Mouse (Mus musculus): Measurements from ENCODE around the gene Cald1. TPM values are rescaled to one million over a fixed set of nuclear protein-coding genes. Genes with fewer than 3 reads are reported as not detected.
A peak's percentile ranks its signal among the peaks of the same experiment; 100 is the strongest.

Gene Cald1
- polyA plus RNA-seq, 1 experiment from 2014 or later = 132 TPM

- Histone ChIP-seq H3K4me3 (ENCODE audit: low read depth, low read length) (no peak overlapping the region), H3K4me1 (replicated peaks; ENCODE audit: control insufficient read depth, insufficient read depth, low read length) (no peaks in the 10 kb centered on the region), H3K9ac (ENCODE audit: low read length) (no peak overlapping the region), H3K4me2 (ENCODE audit: low read depth, low read length, severe bottlenecking) (no peak overlapping the region), H3K27ac (ENCODE audit: low read depth, low read length) (no peak overlapping the region), H3K27me3 (ENCODE audit: control insufficient read depth, insufficient read depth, low read length) (no peaks in the 10 kb centered on the region), H3K36me3 (ENCODE audit: control insufficient read depth, insufficient read depth, low read length) (no peaks in the 10 kb centered on the region), H3K9me3 (ENCODE audit: control insufficient read depth, low read length) (no peaks in the 10 kb centered on the region)
- WGBS = 69% methylated on average over 7 of the region's 7 CpGs
- ATAC-seq (replicated peaks; ENCODE audit: low FRiP score) = no peak
- no peak for DNase-seq (ENCODE audit: low spot score)
These were observed 25.0 kb downstream of the Cald1 start for GRCm38 (mm10) chr6:34623290-34623689.

- 74% methylated on average over 3 of the region's 3 CpGs for WGBS
- no peak for ATAC-seq (replicated peaks; ENCODE audit: low FRiP score)
- Histone ChIP-seq H3K9me3 (ENCODE audit: control insufficient read depth, low read length) (no peaks in the 10 kb centered on the region), H3K9ac (ENCODE audit: low read length) (no peak overlapping the region), H3K27ac (ENCODE audit: low read depth, low read length) (no peak overlapping the region), H3K36me3 (ENCODE audit: control insufficient read depth, insufficient read depth, low read length) (no peaks in the 10 kb centered on the region), H3K4me2 (ENCODE audit: low read depth, low read length, severe bottlenecking) (no peak overlapping the region), H3K4me3 (ENCODE audit: low read depth, low read length) (no peak overlapping the region), H3K27me3 (ENCODE audit: control insufficient read depth, insufficient read depth, low read length) (no peaks in the 10 kb centered on the region), H3K4me1 (replicated peaks; ENCODE audit: control insufficient read depth, insufficient read depth, low read length) (no peaks in the 10 kb centered on the region)
- DNase-seq (ENCODE audit: low spot score) = no peak
These were observed 26.2 kb downstream of the Cald1 start for GRCm38 (mm10) chr6:34624536-34624935.

- Histone ChIP-seq H3K9ac (ENCODE audit: low read length) (no peak overlapping the region), H3K36me3 (ENCODE audit: control insufficient read depth, insufficient read depth, low read length) (no peaks in the 10 kb centered on the region), H3K9me3 (ENCODE audit: control insufficient read depth, low read length) (no peaks in the 10 kb centered on the region), H3K4me3 (ENCODE audit: low read depth, low read length) (no peak overlapping the region), H3K4me2 (ENCODE audit: low read depth, low read length, severe bottlenecking) (no peak overlapping the region), H3K4me1 (replicated peaks; ENCODE audit: control insufficient read depth, insufficient read depth, low read length) (no peaks in the 10 kb centered on the region), H3K27ac (ENCODE audit: low read depth, low read length) (no peak overlapping the region), H3K27me3 (ENCODE audit: control insufficient read depth, insufficient read depth, low read length) (no peaks in the 10 kb centered on the region)
- ATAC-seq (replicated peaks; ENCODE audit: low FRiP score) (no peak), DNase-seq (ENCODE audit: low spot score) (no peak)
- WGBS = 92% methylated on average over 8 of the region's 8 CpGs
These were observed 28.4 kb downstream of the Cald1 start for GRCm38 (mm10) chr6:34626586-34627245.

GRCm38 (mm10) chr6:34628131-34628530 is 29.8 kb downstream of the Cald1 start:
- Histone ChIP-seq H3K27me3 (ENCODE audit: control insufficient read depth, insufficient read depth, low read length) (no peaks in the 10 kb centered on the region), H3K9me3 (ENCODE audit: control insufficient read depth, low read length) (no peaks in the 10 kb centered on the region), H3K9ac (ENCODE audit: low read length) (no peak overlapping the region), H3K36me3 (ENCODE audit: control insufficient read depth, insufficient read depth, low read length) (no peaks in the 10 kb centered on the region), H3K4me1 (replicated peaks; ENCODE audit: control insufficient read depth, insufficient read depth, low read length) (no peaks in the 10 kb centered on the region), H3K4me2 (ENCODE audit: low read depth, low read length, severe bottlenecking) (no peak overlapping the region), H3K27ac (ENCODE audit: low read depth, low read length) (no peak overlapping the region), H3K4me3 (ENCODE audit: low read depth, low read length) (no peak overlapping the region)
- ATAC-seq (replicated peaks; ENCODE audit: low FRiP score) (no peak), DNase-seq (ENCODE audit: low spot score) (no peak)
- WGBS = 69% methylated on average over 1 of the region's 1 CpGs

GRCm38 (mm10) chr6:34633776-34634175 is 35.5 kb downstream of the Cald1 start:
- Histone ChIP-seq H3K9ac (ENCODE audit: low read length) (no peak overlapping the region), H3K9me3 (ENCODE audit: control insufficient read depth, low read length) (no peaks in the 10 kb centered on the region), H3K4me3 (ENCODE audit: low read depth, low read length) (no peak overlapping the region), H3K4me2 (ENCODE audit: low read depth, low read length, severe bottlenecking) (no peak overlapping the region), H3K27me3 (ENCODE audit: control insufficient read depth, insufficient read depth, low read length) (no peaks in the 10 kb centered on the region), H3K36me3 (ENCODE audit: control insufficient read depth, insufficient read depth, low read length) (no peaks in the 10 kb centered on the region), H3K27ac (ENCODE audit: low read depth, low read length) (no peak overlapping the region), H3K4me1 (replicated peaks; ENCODE audit: control insufficient read depth, insufficient read depth, low read length) (no peaks in the 10 kb centered on the region)
- DNase-seq (ENCODE audit: low spot score) = no peak
- 69% methylated on average over 3 of the region's 3 CpGs for WGBS
- ATAC-seq (replicated peaks; ENCODE audit: low FRiP score) = no peak

GRCm38 (mm10) chr6:34637588-34638438 is 39.5 kb downstream of the Cald1 start:
- 56% methylated on average over 10 of the region's 10 CpGs for WGBS
- H3K27ac ChIP-seq (ENCODE audit: low read depth, low read length) = no peak overlapping the region
- no peak for DNase-seq (ENCODE audit: low spot score)

GRCm38 (mm10) chr6:34638667-34639066 is 40.4 kb downstream of the Cald1 start:
- no peaks in the 10 kb centered on the region for H3K9me3 ChIP-seq (ENCODE audit: control insufficient read depth, low read length)
- H3K27ac ChIP-seq (ENCODE audit: low read depth, low read length) = 0 out of 2 replicates have a peak overlapping the region, but pooled peaks have one; percentile 25
- H3K4me2 ChIP-seq (ENCODE audit: low read depth, low read length, severe bottlenecking) = no peak overlapping the region
- H3K36me3 ChIP-seq (ENCODE audit: control insufficient read depth, insufficient read depth, low read length) = no peaks in the 10 kb centered on the region
- no peak for DNase-seq (ENCODE audit: low spot score)
- H3K4me1 ChIP-seq (replicated peaks; ENCODE audit: control insufficient read depth, insufficient read depth, low read length) = no peaks in the 10 kb centered on the region
- WGBS = 8% methylated on average over 2 of the region's 2 CpGs
- H3K9ac ChIP-seq (ENCODE audit: low read length) = no peak overlapping the region
- H3K4me3 ChIP-seq (ENCODE audit: low read depth, low read length) = no peak overlapping the region
- ATAC-seq (replicated peaks; ENCODE audit: low FRiP score) = no peak
- H3K27me3 ChIP-seq (ENCODE audit: control insufficient read depth, insufficient read depth, low read length) = no peaks in the 10 kb centered on the region

More at GRCm38 (mm10) chr6:34637588-34638438, 39.5 kb downstream of the Cald1 start:
- Histone ChIP-seq H3K4me1 (replicated peaks; ENCODE audit: control insufficient read depth, insufficient read depth, low read length) (no peaks in the 10 kb centered on the region), H3K9me3 (ENCODE audit: control insufficient read depth, low read length) (no peaks in the 10 kb centered on the region), H3K27me3 (ENCODE audit: control insufficient read depth, insufficient read depth, low read length) (no peaks in the 10 kb centered on the region), H3K36me3 (ENCODE audit: control insufficient read depth, insufficient read depth, low read length) (no peaks in the 10 kb centered on the region), H3K9ac (ENCODE audit: low read length) (no peak overlapping the region), H3K4me2 (ENCODE audit: low read depth, low read length, severe bottlenecking) (no peak overlapping the region), H3K4me3 (ENCODE audit: low read depth, low read length) (no peak overlapping the region)
- no peak for ATAC-seq (replicated peaks; ENCODE audit: low FRiP score)

GRCm38 (mm10) chr6:34640226-34640625 is 41.9 kb downstream of the Cald1 start:
- H3K4me3 ChIP-seq (ENCODE audit: low read depth, low read length) = no peak overlapping the region
- no peaks in the 10 kb centered on the region for H3K9me3 ChIP-seq (ENCODE audit: control insufficient read depth, low read length)
- H3K4me1 ChIP-seq (replicated peaks; ENCODE audit: control insufficient read depth, insufficient read depth, low read length) = no peaks in the 10 kb centered on the region
- H3K4me2 ChIP-seq (ENCODE audit: low read depth, low read length, severe bottlenecking) = no peak overlapping the region
- DNase-seq (ENCODE audit: low spot score) (no peak), ATAC-seq (replicated peaks; ENCODE audit: low FRiP score) (no peak)
- WGBS = 92% methylated on average over 9 of the region's 9 CpGs
- H3K36me3 ChIP-seq (ENCODE audit: control insufficient read depth, insufficient read depth, low read length) = no peaks in the 10 kb centered on the region
- no peak overlapping the region for H3K27ac ChIP-seq (ENCODE audit: low read depth, low read length)
- H3K27me3 ChIP-seq (ENCODE audit: control insufficient read depth, insufficient read depth, low read length) = no peaks in the 10 kb centered on the region
- H3K9ac ChIP-seq (ENCODE audit: low read length) = no peak overlapping the region
